Mouse (Mus musculus) CD4-positive, CD25-positive, alpha-beta regulatory T cell, adult 2 months (primary cell): ENCODE results near the gene Mfng.
A peak's percentile ranks its signal among the peaks of the same experiment; 100 is the strongest.

ENCODE experiments used
- DNase-seq: peaks from one replicate; pipeline ENCODE4 v3.0.0-alpha.2; 2012; ENCODE audit warnings: low read depth, low spot score

Mfng gene

GRCm38 (mm10) chr15:78773290-78773729, at the start of gene Mfng:
Gene Mfng, minus strand, starts transcription at chr15:78773475.
- DNase-seq: peak; percentile 92

GRCm38 (mm10) chr15:78816074-78816391, 42.8 kb upstream of the Mfng start:
- DNase-seq: no peak

- no peak for DNase-seq
Observed at GRCm38 (mm10) chr15:78815314-78816073, 42.2 kb upstream of the Mfng start.

GRCm38 (mm10) chr15:78813603-78814002, 40.3 kb upstream of the Mfng start:
- DNase-seq: no peak

GRCm38 (mm10) chr15:78810146-78810545, 36.9 kb upstream of the Mfng start:
- DNase-seq: no peak

- DNase-seq: no peak
Observed at GRCm38 (mm10) chr15:78809739-78810138, 36.5 kb upstream of the Mfng start.

GRCm38 (mm10) chr15:78808980-78809379, 35.7 kb upstream of the Mfng start:
- no peak for DNase-seq

GRCm38 (mm10) chr15:78807141-78807540, 33.9 kb upstream of the Mfng start:
- DNase-seq: no peak

- no peak for DNase-seq
Observed at GRCm38 (mm10) chr15:78806614-78807013, 33.3 kb upstream of the Mfng start.

GRCm38 (mm10) chr15:78805351-78805750, 32.1 kb upstream of the Mfng start:
- DNase-seq: no peak

GRCm38 (mm10) chr15:78804326-78804725, 31.1 kb upstream of the Mfng start:
- no peak for DNase-seq

GRCm38 (mm10) chr15:78803499-78803900, 30.2 kb upstream of the Mfng start:
- DNase-seq: no peak

GRCm38 (mm10) chr15:78802776-78803391, 29.6 kb upstream of the Mfng start, which contains the start of gene Card10:
Gene Card10, minus strand, starts transcription at chr15:78803042.
- peak; percentile 69 for DNase-seq

GRCm38 (mm10) chr15:78801971-78802741, 28.9 kb upstream of the Mfng start:
- peak; percentile 63 for DNase-seq

GRCm38 (mm10) chr15:78801571-78801970, 28.3 kb upstream of the Mfng start:
- no peak for DNase-seq

- DNase-seq: no peak
Observed at GRCm38 (mm10) chr15:78799029-78799428, 25.8 kb upstream of the Mfng start.

- DNase-seq: no peak
Observed at GRCm38 (mm10) chr15:78797060-78797329, 23.7 kb upstream of the Mfng start.

- no peak for DNase-seq
Observed at GRCm38 (mm10) chr15:78796196-78797059, 23.2 kb upstream of the Mfng start.

GRCm38 (mm10) chr15:78790990-78791389, 17.7 kb upstream of the Mfng start:
- no peak for DNase-seq

GRCm38 (mm10) chr15:78790451-78790850, 17.2 kb upstream of the Mfng start:
- DNase-seq: no peak

GRCm38 (mm10) chr15:78789721-78790323, 16.5 kb upstream of the Mfng start:
- DNase-seq: no peak
